Mouse (Mus musculus): ENCODE measurements at regions not wholly inside any gene's neighbourhood (a gene's known extent, or its start where the extent isn't known, plus 50 kb on each side); places are given as distances from the start of the nearest gene placed in this dataset.

DNA sequence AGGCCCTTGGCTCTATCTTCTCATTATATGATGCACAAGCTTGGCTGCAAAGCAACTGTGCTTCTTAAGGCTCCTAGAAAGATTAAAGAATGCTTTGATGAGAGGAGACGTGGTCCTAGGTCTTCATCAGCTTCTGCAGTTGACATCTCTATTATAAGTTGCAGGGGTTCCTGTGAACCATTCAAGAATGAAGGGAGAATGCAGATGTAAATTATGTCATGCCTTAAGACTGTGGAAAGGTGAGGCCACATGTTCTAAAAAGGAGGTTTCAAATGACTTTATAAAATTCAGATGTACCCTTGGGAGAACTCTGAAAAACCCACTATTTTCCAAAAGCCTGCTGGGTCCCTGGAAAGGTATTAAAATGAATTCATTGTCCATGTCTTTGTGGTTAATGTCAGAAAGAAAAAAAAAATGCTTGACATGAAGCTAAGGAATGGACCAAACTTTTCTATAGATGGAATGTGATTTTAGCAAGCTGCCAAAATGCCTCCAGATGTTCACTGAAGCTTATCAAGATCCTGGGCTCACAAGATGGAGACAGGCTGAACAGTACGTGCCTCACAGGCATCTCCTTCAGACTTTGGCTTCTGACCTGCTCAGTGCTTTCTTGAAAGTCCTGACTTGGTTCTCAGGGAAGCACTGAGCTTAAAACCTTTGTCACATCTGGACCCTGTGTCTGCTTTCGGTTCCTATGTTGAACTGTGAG, 483.8 kb upstream of the Kazn start:
- no peaks in the 10 kb centered on the region for H3K27me3 ChIP-seq (replicated peaks; ENCODE audit: control insufficient read depth, insufficient read depth, low read length)
- no peaks in the 10 kb centered on the region for H3K9me3 ChIP-seq (ENCODE audit: control insufficient read depth, low read length)
- no peaks in the 10 kb centered on the region for H3K36me3 ChIP-seq (ENCODE audit: control insufficient read depth, insufficient read depth, low read length)
- H3K27ac ChIP-seq (ENCODE audit: low read depth) = no peak overlapping the region
- no peaks in the 10 kb centered on the region for H3K4me1 ChIP-seq (replicated peaks; ENCODE audit: control insufficient read depth, insufficient read depth, low read length)
- H3K4me2 ChIP-seq (ENCODE audit: low read length) = no peak overlapping the region
- no peak overlapping the region for H3K4me3 ChIP-seq (ENCODE audit: low read depth, low read length)
- DNase-seq (ENCODE audit: low spot score) = no peak
- no peak for ATAC-seq (replicated peaks; ENCODE audit: low FRiP score, low TSS enrichment, low read depth)
- no peak overlapping the region for H3K9ac ChIP-seq (ENCODE audit: low read length)
- WGBS = 63% methylated on average over 3 of the region's 3 CpGs

DNA sequence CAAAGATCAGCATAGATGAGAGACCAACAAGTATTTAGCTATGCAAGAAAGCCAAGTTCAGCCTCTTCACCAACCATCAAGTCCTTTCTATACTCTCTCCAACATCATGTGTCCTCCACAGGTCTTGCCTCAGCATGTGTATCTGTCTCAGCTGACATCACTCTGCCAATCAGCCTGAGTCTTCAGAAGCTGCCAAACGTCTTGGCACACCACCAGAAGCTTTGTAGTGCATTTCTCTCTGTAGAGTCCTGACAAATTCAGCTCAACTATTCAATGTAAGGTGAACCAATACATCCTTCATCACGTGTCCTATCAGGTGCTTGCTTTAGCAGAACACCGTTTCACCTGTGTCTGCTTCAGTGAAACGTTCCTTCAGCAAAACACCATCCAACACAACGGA, 462.4 kb upstream of the Kazn start:
- Histone ChIP-seq H3K4me2 (ENCODE audit: low read length) (no peak overlapping the region), H3K4me1 (replicated peaks; ENCODE audit: control insufficient read depth, insufficient read depth, low read length) (no peaks in the 10 kb centered on the region), H3K9ac (ENCODE audit: low read length) (no peak overlapping the region), H3K4me3 (ENCODE audit: low read depth, low read length) (no peak overlapping the region), H3K9me3 (ENCODE audit: control insufficient read depth, low read length) (no peaks in the 10 kb centered on the region), H3K27me3 (replicated peaks; ENCODE audit: control insufficient read depth, insufficient read depth, low read length) (no peaks in the 10 kb centered on the region), H3K36me3 (ENCODE audit: control insufficient read depth, insufficient read depth, low read length) (no peaks in the 10 kb centered on the region), H3K27ac (ENCODE audit: low read depth) (no peak overlapping the region)
- WGBS = 84% methylated on average over 5 of the region's 5 CpGs
- ATAC-seq (replicated peaks; ENCODE audit: low FRiP score, low TSS enrichment, low read depth) (no peak), DNase-seq (ENCODE audit: low spot score) (no peak)

DNA sequence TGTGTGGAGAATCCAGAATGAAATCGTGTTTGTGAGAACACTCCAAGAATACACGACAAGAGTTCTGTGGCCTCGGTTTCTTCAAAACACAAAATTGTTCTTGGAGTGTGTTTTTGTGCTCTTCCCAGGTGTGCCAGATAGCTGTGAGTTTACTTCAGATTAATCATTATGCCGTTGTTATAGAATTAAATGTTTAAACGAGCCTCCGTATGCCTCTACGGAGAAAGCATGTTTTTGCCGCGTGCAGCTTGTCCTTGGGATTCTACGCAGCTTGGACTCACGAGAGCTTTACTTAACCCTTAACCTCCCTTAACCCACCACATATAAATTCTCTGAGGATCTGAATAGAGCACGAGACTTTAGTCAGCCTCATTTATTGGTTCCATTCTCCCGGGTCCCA, 455.7 kb upstream of the Kazn start:
- Histone ChIP-seq H3K4me1 (replicated peaks; ENCODE audit: control insufficient read depth, insufficient read depth, low read length) (no peaks in the 10 kb centered on the region), H3K9me3 (ENCODE audit: control insufficient read depth, low read length) (no peaks in the 10 kb centered on the region), H3K4me3 (ENCODE audit: low read depth, low read length) (no peak overlapping the region), H3K9ac (ENCODE audit: low read length) (no peak overlapping the region), H3K27ac (ENCODE audit: low read depth) (no peak overlapping the region), H3K27me3 (replicated peaks; ENCODE audit: control insufficient read depth, insufficient read depth, low read length) (no peaks in the 10 kb centered on the region), H3K4me2 (ENCODE audit: low read length) (no peak overlapping the region), H3K36me3 (ENCODE audit: control insufficient read depth, insufficient read depth, low read length) (no peaks in the 10 kb centered on the region)
- DNase-seq (ENCODE audit: low spot score) (no peak), ATAC-seq (replicated peaks; ENCODE audit: low FRiP score, low TSS enrichment, low read depth) (no peak)
- 46% methylated on average over 13 of the region's 13 CpGs for WGBS

DNA sequence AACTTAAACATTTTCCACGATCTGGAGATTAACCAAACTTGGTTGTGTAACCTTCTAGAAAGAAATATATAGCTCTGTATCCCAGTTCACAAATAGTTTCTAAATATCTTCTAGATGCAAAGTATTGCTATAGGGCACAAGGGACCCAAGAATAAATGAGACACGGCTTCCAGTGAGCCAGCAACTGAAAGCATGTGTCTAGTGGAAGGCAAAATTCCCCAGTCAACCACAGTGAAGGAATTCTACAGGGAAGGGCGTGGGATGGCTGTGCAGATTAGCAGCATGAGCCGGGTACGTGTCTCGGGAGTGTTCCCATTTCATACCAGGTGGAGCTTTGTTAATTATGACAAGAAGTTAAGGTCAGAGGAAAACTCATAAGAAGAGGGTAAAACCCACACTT, 449.0 kb upstream of the Kazn start:
- H3K4me3 ChIP-seq (ENCODE audit: low read depth, low read length) = no peak overlapping the region
- WGBS = 87% methylated on average over 6 of the region's 6 CpGs
- no peak overlapping the region for H3K9ac ChIP-seq (ENCODE audit: low read length)
- H3K27me3 ChIP-seq (replicated peaks; ENCODE audit: control insufficient read depth, insufficient read depth, low read length) = no peaks in the 10 kb centered on the region
- no peak overlapping the region for H3K27ac ChIP-seq (ENCODE audit: low read depth)
- no peak for ATAC-seq (replicated peaks; ENCODE audit: low FRiP score, low TSS enrichment, low read depth)
- peaks cover 3% of the 10 kb centered on the region; the same call in 1 of the 2 replicates for H3K9me3 ChIP-seq (ENCODE audit: control insufficient read depth, low read length)
- no peak for DNase-seq (ENCODE audit: low spot score)
- H3K4me1 ChIP-seq (replicated peaks; ENCODE audit: control insufficient read depth, insufficient read depth, low read length) = no peaks in the 10 kb centered on the region
- no peaks in the 10 kb centered on the region for H3K36me3 ChIP-seq (ENCODE audit: control insufficient read depth, insufficient read depth, low read length)
- H3K4me2 ChIP-seq (ENCODE audit: low read length) = no peak overlapping the region

DNA sequence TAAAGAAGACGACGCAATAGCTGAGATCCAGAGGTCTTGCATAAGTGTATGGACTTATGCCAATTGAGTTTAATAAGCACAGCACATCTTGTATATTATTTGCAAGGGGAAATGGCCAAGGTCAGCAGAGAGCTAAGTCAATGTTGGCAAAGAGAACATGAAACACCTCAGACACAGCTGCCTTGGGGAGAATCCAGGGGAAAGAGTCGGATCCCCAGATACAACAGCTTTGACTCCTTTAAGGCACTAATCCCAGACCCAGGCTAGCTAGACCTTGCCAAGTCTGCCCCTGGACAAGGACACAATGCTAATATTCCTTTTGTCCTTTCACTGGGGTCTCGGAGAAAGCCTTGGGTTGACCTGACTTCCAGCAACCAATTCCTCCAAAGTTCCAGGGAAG, 438.2 kb upstream of the Kazn start:
- peaks cover 7% of the 10 kb centered on the region for H3K4me1 ChIP-seq (replicated peaks; ENCODE audit: control insufficient read depth, insufficient read depth, low read length)
- no peaks in the 10 kb centered on the region for H3K9me3 ChIP-seq (ENCODE audit: control insufficient read depth, low read length)
- 89% methylated on average over 4 of the region's 4 CpGs for WGBS
- H3K4me3 ChIP-seq (ENCODE audit: low read depth, low read length) = no peak overlapping the region
- ATAC-seq (replicated peaks; ENCODE audit: low FRiP score, low TSS enrichment, low read depth) (no peak), DNase-seq (ENCODE audit: low spot score) (no peak)
- no peak overlapping the region for H3K9ac ChIP-seq (ENCODE audit: low read length)
- H3K36me3 ChIP-seq (ENCODE audit: control insufficient read depth, insufficient read depth, low read length) = no peaks in the 10 kb centered on the region
- no peaks in the 10 kb centered on the region for H3K27me3 ChIP-seq (replicated peaks; ENCODE audit: control insufficient read depth, insufficient read depth, low read length)
- no peak overlapping the region for H3K27ac ChIP-seq (ENCODE audit: low read depth)
- no peak overlapping the region for H3K4me2 ChIP-seq (ENCODE audit: low read length)

DNA sequence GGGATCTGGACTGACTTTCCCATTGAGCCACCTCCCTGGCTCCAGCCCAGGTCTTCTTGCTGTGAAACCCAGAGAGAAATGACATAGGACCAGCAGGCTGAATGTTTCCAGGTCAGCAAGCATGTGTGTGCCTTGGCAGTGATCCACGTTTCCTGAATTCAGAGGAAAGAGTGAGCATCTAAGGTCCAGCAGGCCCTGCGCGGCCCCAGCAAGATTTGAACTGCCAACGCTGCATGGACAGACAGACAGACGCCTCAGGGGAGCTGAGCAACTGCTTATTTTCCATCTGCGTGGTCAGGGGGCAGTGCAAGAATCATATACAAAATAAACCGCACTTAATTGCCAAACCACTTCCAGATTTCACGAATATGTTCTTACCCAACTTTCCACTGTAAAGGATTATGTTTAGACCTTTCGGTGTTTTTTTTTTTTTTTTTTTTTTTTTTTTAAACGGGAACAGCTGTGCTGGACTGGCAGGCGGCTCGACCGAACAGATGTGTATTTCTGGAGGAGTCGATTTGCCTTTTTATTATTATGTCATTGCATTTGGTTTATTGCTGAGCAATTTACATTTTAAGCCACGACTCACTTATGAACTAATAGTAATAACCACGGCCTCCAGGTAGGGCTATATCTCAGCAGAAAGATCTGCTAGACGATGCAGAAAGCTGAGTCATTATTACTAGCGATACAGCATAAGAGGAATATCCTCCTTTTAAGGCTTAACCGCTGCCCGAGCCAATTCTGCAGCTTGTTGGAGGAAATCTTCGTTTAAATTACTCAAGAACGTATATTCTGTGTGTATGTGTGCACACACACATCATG, 435.7 kb upstream of the Kazn start:
- H3K27me3 ChIP-seq (replicated peaks; ENCODE audit: control insufficient read depth, insufficient read depth, low read length) = no peaks in the 10 kb centered on the region
- no peak overlapping the region for H3K27ac ChIP-seq (ENCODE audit: low read depth)
- H3K36me3 ChIP-seq (ENCODE audit: control insufficient read depth, insufficient read depth, low read length) = no peaks in the 10 kb centered on the region
- ATAC-seq (replicated peaks; ENCODE audit: low FRiP score, low TSS enrichment, low read depth) (no peak), DNase-seq (ENCODE audit: low spot score) (peak; percentile 57)
- no peak overlapping the region for H3K9ac ChIP-seq (ENCODE audit: low read length)
- no peak overlapping the region for H3K4me3 ChIP-seq (ENCODE audit: low read depth, low read length)
- no peak overlapping the region for H3K4me2 ChIP-seq (ENCODE audit: low read length)
- 58% methylated on average over 22 of the region's 22 CpGs for WGBS
- peaks cover 11% of the 10 kb centered on the region for H3K4me1 ChIP-seq (replicated peaks; ENCODE audit: control insufficient read depth, insufficient read depth, low read length)
- H3K9me3 ChIP-seq (ENCODE audit: control insufficient read depth, low read length) = no peaks in the 10 kb centered on the region

DNA sequence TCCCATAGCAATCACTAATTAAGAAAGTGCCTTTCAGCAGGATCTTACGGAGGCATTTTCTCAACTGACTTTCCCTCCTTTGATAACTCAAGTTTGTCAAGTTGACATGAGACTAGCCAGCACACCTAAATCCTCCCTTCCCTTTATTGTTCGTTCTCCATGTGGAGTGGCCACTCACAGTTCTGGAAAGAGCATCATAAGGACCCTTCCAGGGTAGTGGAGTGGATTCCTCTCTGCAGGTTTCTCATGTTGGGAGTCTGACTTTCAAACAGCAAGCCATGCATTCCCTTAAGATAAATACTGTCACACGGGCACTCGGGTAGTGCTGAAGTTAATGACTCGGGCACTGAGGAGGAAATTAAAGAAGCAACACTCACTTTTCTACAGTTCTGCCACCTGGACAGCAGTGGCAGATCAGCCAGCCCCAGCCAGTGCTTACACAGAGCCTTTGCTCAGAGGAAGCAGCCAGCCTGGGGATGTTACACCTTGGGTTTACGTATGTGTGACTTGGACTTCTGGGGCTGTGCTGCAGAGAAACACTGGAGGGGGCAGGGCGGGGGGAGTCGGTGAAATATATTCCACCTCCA, 432.8 kb upstream of the Kazn start:
- Histone ChIP-seq H3K4me2 (ENCODE audit: low read length) (no peak overlapping the region), H3K4me1 (replicated peaks; ENCODE audit: control insufficient read depth, insufficient read depth, low read length) (peaks cover 11% of the 10 kb centered on the region), H3K27me3 (replicated peaks; ENCODE audit: control insufficient read depth, insufficient read depth, low read length) (no peaks in the 10 kb centered on the region), H3K9me3 (ENCODE audit: control insufficient read depth, low read length) (no peaks in the 10 kb centered on the region), H3K4me3 (ENCODE audit: low read depth, low read length) (no peak overlapping the region), H3K9ac (ENCODE audit: low read length) (no peak overlapping the region), H3K27ac (ENCODE audit: low read depth) (no peak overlapping the region), H3K36me3 (ENCODE audit: control insufficient read depth, insufficient read depth, low read length) (no peaks in the 10 kb centered on the region)
- WGBS = 44% methylated on average over 8 of the region's 8 CpGs
- ATAC-seq (replicated peaks; ENCODE audit: low FRiP score, low TSS enrichment, low read depth) (no peak), DNase-seq (ENCODE audit: low spot score) (no peak)

DNA sequence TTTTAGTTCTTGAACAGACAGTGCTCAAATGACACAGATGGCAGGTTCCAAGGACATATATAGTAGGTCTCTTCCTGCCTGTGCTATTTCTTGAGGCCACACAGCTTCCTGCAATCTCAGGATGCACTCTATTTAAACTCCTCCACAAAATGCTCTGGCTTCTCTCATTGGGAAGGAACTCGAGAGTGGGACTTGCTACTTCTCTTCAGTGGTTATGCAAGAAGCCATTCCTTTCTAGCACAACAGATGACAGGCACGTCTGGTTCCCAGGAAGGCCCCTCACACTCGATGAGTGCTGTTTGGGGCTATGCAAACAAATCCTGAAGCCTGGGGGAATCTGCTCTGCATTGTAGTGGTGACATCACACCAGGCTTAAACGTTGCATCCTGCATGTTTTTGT, 425.6 kb upstream of the Kazn start:
- no peak for DNase-seq (ENCODE audit: low spot score)
- H3K36me3 ChIP-seq (ENCODE audit: control insufficient read depth, insufficient read depth, low read length) = no peaks in the 10 kb centered on the region
- H3K4me2 ChIP-seq (ENCODE audit: low read length) = no peak overlapping the region
- H3K27ac ChIP-seq (ENCODE audit: low read depth) = no peak overlapping the region
- no peak for ATAC-seq (replicated peaks; ENCODE audit: low FRiP score, low TSS enrichment, low read depth)
- 36% methylated on average over 4 of the region's 4 CpGs for WGBS
- H3K9ac ChIP-seq (ENCODE audit: low read length) = no peak overlapping the region
- H3K4me3 ChIP-seq (ENCODE audit: low read depth, low read length) = no peak overlapping the region
- H3K4me1 ChIP-seq (replicated peaks; ENCODE audit: control insufficient read depth, insufficient read depth, low read length) = no peaks in the 10 kb centered on the region
- H3K27me3 ChIP-seq (replicated peaks; ENCODE audit: control insufficient read depth, insufficient read depth, low read length) = no peaks in the 10 kb centered on the region
- H3K9me3 ChIP-seq (ENCODE audit: control insufficient read depth, low read length) = no peaks in the 10 kb centered on the region
